11 mouse cellular contexts compared by ENCODE assay signal in genomic region chr15:79400134-79400974, GRCm38 (mm10). TPM values are rescaled to one million over a fixed set of nuclear protein-coding genes. Genes with fewer than 3 reads are reported as not detected.
DNase-seq lines count a peak whose midpoint lies in the region; ATAC-seq and TF ChIP-seq lines count a peak whose summit lies in the region.
"Had no signal": no experiment of that assay in that cellular context is flagged by ENCODE, and none has a peak within 500 bp of the region (broad histone marks: within the 10 kb centered on the region; RNA-seq: fewer than 3 reads in every experiment).

No protein-coding gene starts in this region.

- no peak for TF ChIP-seq CTCF in E14TG2a.4 (conservative IDR thresholded peaks at IDR 0.05; ENCODE audit: low read length)

- peak overlapping the region; percentile 96; the same call in 1 of the 2 replicates for H3K4me3 ChIP-seq in heart, embryonic 10.5 days
- H3K4me3 ChIP-seq in E14TG2a.4 (replicated peaks; ENCODE audit: low read length): peak overlapping the region; percentile 98

- 0 out of 2 replicates have a peak, but pooled peaks cover 5% of the 10 kb centered on the region for H3K27me3 ChIP-seq in heart, embryonic 10.5 days (ENCODE audit: insufficient read depth, poor library complexity, severe bottlenecking)
- H3K27me3 ChIP-seq in E14TG2a.4 (ENCODE audit: insufficient read depth, low read length): peaks cover 10% of the 10 kb centered on the region
- H3K27me3 ChIP-seq: Patski had no signal

- peaks cover 27% of the 10 kb centered on the region for H3K36me3 ChIP-seq in heart, embryonic 10.5 days
- peaks cover 21% of the 10 kb centered on the region for H3K36me3 ChIP-seq in E14TG2a.4 (ENCODE audit: insufficient read depth, low read length)

- 55% methylated on average over 6 of the region's 6 CpGs for WGBS in heart, embryonic 10.5 days

- H3K9me3 ChIP-seq in heart, embryonic 10.5 days: no peaks in the 10 kb centered on the region
- H3K9me3 ChIP-seq in E14TG2a.4 (ENCODE audit: low read length): no peaks in the 10 kb centered on the region

- intact Hi-C loops in heart, postnatal 36 days (cut with DNase I): no loop called here

- peak; percentile 48 for ATAC-seq in granulocyte monocyte progenitor cell, adult 5-6 weeks (replicated peaks; ENCODE audit: poor library complexity, severe bottlenecking)
- ATAC-seq in megakaryocyte, adult 5-6 weeks (ENCODE audit: poor library complexity, severe bottlenecking): peak; percentile 33; the same call in 1 of the 2 replicates
- ATAC-seq: Patski had no signal

- no peak for DNase-seq in heart, embryonic 10.5 days (ENCODE audit: low spot score)
- no peak for DNase-seq in heart, postnatal 36 days
- DNase-seq in frontal cortex, adult 2 months (ENCODE audit: extremely low spot score in 1 of 2, low spot score in 1 of 2): no peak
- no peak for DNase-seq in frontal cortex, postnatal 14 days (ENCODE audit: low spot score in 2 of 2)
- no peak for DNase-seq in adrenal gland, postnatal 4 days (ENCODE audit: low spot score in 2 of 2)
- DNase-seq: spleen, adult 18-20 months had no signal

- H3K4me1 ChIP-seq in heart, embryonic 10.5 days: peaks cover 70% of the 10 kb centered on the region
- peaks cover 87% of the 10 kb centered on the region for H3K4me1 ChIP-seq in E14TG2a.4 (replicated peaks; ENCODE audit: low read depth, low read length)

- peak overlapping the region; percentile 75 for H3K27ac ChIP-seq in heart, embryonic 10.5 days
- H3K27ac ChIP-seq: liver, embryonic 14.5 days had no signal

RNA-seq across cellular contexts. Expression of gene Tmem184b, which starts 3.0 kb away (rescaled TPM):
- polyA plus RNA-seq in heart, embryonic 10.5 days (2016; fragmentation: Nextera tagmentation; extraction: Ambion mirVana): 67.7 and 76.3 TPM in 2 replicates
- 10 to 100 TPM; 37.0 to 43.0 TPM for total RNA-seq in heart, postnatal 36 days (2021)
- 19.7 and 30.2 TPM in 2 replicates for total RNA-seq in granulocyte monocyte progenitor cell, adult 5-6 weeks (2014; fragmentation: Nextera tagmentation)
- 2.6 and 6.4 TPM in 2 replicates for total RNA-seq in granulocyte monocyte progenitor cell, adult 5-6 weeks (2017)
- 31.1 and 33.3 TPM in 2 replicates for total RNA-seq in megakaryocyte, adult 5-6 weeks (2015)
- total RNA-seq in megakaryocyte, adult 5-6 weeks (2017): 10.4 and 12.2 TPM in 2 replicates
- 73.0 and 78.2 TPM in 2 replicates for polyA plus RNA-seq in frontal cortex, adult 2 months (2012; rRNA removed)
- 10 to 100 TPM; 45.7 to 47.4 TPM for total RNA-seq in adrenal gland, postnatal 4 days (2021)

RNA-seq across cellular contexts. Expression of gene Maff, which starts 53.9 kb away (rescaled TPM):
- polyA plus RNA-seq in heart, embryonic 10.5 days (2016; fragmentation: Nextera tagmentation; extraction: Ambion mirVana): 1.6 and 2.0 TPM in 2 replicates
- 10 to 100 TPM in 1 of 2 experiments, 1 to 10 TPM in 1; 9.0 to 10.5 TPM for total RNA-seq in heart, postnatal 36 days (2021)
- total RNA-seq in granulocyte monocyte progenitor cell, adult 5-6 weeks (2014; fragmentation: Nextera tagmentation): 0.41 TPM in 1 of 2 replicates, not detected in the other
- total RNA-seq in granulocyte monocyte progenitor cell, adult 5-6 weeks (2017): 2.8 TPM in 2 replicates
- 1.7 and 5.4 TPM in 2 replicates for total RNA-seq in megakaryocyte, adult 5-6 weeks (2015)
- total RNA-seq in megakaryocyte, adult 5-6 weeks (2017): 1.4 and 2.7 TPM in 2 replicates
- polyA plus RNA-seq in frontal cortex, adult 2 months (2012; rRNA removed): 0.62 and 1.1 TPM in 2 replicates
- total RNA-seq in adrenal gland, postnatal 4 days (2021): 1 to 10 TPM; 3.2 to 4.6 TPM

RNA-seq across cellular contexts. Expression of gene Csnk1e, which starts 55.0 kb away (rescaled TPM):
- 87.9 and 102 TPM in 2 replicates for polyA plus RNA-seq in heart, embryonic 10.5 days (2016; fragmentation: Nextera tagmentation; extraction: Ambion mirVana)
- total RNA-seq in heart, postnatal 36 days (2021): 10 to 100 TPM; 55.8 to 60.5 TPM
- total RNA-seq in granulocyte monocyte progenitor cell, adult 5-6 weeks (2014; fragmentation: Nextera tagmentation): 63.6 and 79.1 TPM in 2 replicates
- 31.3 and 31.6 TPM in 2 replicates for total RNA-seq in granulocyte monocyte progenitor cell, adult 5-6 weeks (2017)
- total RNA-seq in megakaryocyte, adult 5-6 weeks (2015): 33.3 and 39.4 TPM in 2 replicates
- total RNA-seq in megakaryocyte, adult 5-6 weeks (2017): 29.3 and 32.0 TPM in 2 replicates
- 195 and 198 TPM in 2 replicates for polyA plus RNA-seq in frontal cortex, adult 2 months (2012; rRNA removed)
- total RNA-seq in adrenal gland, postnatal 4 days (2021): 100 to 1,000 TPM; 108 to 111 TPM
